Mouse (Mus musculus): Measurements from ENCODE around the gene Efcab6.

GRCm38 (mm10) chr15:84056083-84056482 is 9.1 kb downstream of the Efcab6 start:
- TF ChIP-seq POLR2A (IDR thresholded peaks at IDR 0.05; ENCODE audit: borderline replicate concordance, control insufficient read depth, low read depth, low read length) = no peak
- no peak for TF ChIP-seq CTCF (IDR thresholded peaks at IDR 0.05; ENCODE audit: control insufficient read depth, insufficient read depth, low read length)
